Mouse (Mus musculus) heart, embryonic 13.5 days (tissue): Measurements from ENCODE around the gene Dpy19l1. TPM values are rescaled to one million over a fixed set of nuclear protein-coding genes. Genes with fewer than 3 reads are reported as not detected.

Experiments used
- polyA plus RNA-seq: library from polyadenylated mRNA; unstranded; fragments of >200 nt; fragmentation: Nextera tagmentation; extraction: Ambion mirVana; gene quantifications from 2 replicates; pipeline ENCODE4 v1.2.1, GENCODE M21; 2015

Gene Dpy19l1
- polyA plus RNA-seq, 1 experiment from 2014 or later, result 5.8 TPM

Other genes with a start within 250 kb of the Dpy19l1 start
- gene Cypt4, start 122.1 kb upstream of the Dpy19l1 start, polyA plus RNA-seq, result not detected in 2 replicates
- 0.06 and 0.21 TPM in 2 replicates for gene Dpy19l2, start 193.2 kb upstream of the Dpy19l1 start, polyA plus RNA-seq